ENCODE assay signal across 1 mouse cellular context in genomic region chr7:19226817-19227797, GRCm38 (mm10).
TF ChIP-seq lines count a peak whose summit lies in the region.

No protein-coding gene starts in this region.

TF ChIP-seq in MEL, 35 proteins besides CTCF, POLR2A, EP300 and RAD21 (continued from another document):
- TF ChIP-seq MYB (IDR thresholded peaks at IDR 0.05; ENCODE audit: low read depth, low read length) (peak; percentile 19; the same call in 1 of the 2 replicates), TCF12 (IDR thresholded peaks at IDR 0.05; ENCODE audit: low read depth, low read length) (0 out of 2 replicates have a peak, but pooled peaks have one; percentile 28), ZKSCAN1 (IDR thresholded peaks at IDR 0.05; ENCODE audit: low read depth, low read length) (no peak), USF1 (IDR thresholded peaks at IDR 0.05; ENCODE audit: low read depth, low read length) (0 out of 2 replicates have a peak, but pooled peaks have one; percentile 8), POLR2AphosphoS2 (IDR thresholded peaks at IDR 0.05; ENCODE audit: low read length) (0 out of 2 replicates have a peak, but pooled peaks have one; percentile 3), ZNF384 (IDR thresholded peaks at IDR 0.05; ENCODE audit: low read depth, low read length) (0 out of 2 replicates have a peak, but pooled peaks have one; percentile 14), NELFE (IDR thresholded peaks at IDR 0.05; ENCODE audit: low read depth, low read length) (no peak)
